Mouse (Mus musculus) MEL (cell line): Measurements from ENCODE around the gene Selenon.

Experiments
- CTCF ChIP-seq, 3 experiments: IDR thresholded peaks in 2 of 3; conservative IDR thresholded peaks in 1 of 3; 2 replicates each; pipeline ENCODE4 v1.5.1; 2011 to 2012; ENCODE audit warnings: low read length in 3 of 3, low read depth in 2 of 3, mild to moderate bottlenecking in 2 of 3, improper control_type of control experiment in 1 of 3, inconsistent platforms in 1 of 3, mixed read lengths in 1 of 3, moderate library complexity in 1 of 3; ENCODE audit not compliant: control insufficient read depth in 1 of 3, insufficient read depth in 1 of 3, poor library complexity in 1 of 3, severe bottlenecking in 1 of 3
- ETS1 ChIP-seq: IDR thresholded peaks from 2 replicates; pipeline ENCODE4 v1.6.1; 2012; ENCODE audit warnings: low read depth, mild to moderate bottlenecking, inconsistent platforms, low read length, improper control_type of control experiment, moderate library complexity
- GABPA ChIP-seq: IDR thresholded peaks from 2 replicates; pipeline ENCODE4 v1.6.1; 2012; ENCODE audit warnings: low read depth, mild to moderate bottlenecking, inconsistent platforms, low read length, improper control_type of control experiment, moderate library complexity
- NELFE ChIP-seq: IDR thresholded peaks from 2 replicates; pipeline ENCODE4 v1.6.1; 2011; ENCODE audit warnings: low read depth, low read length, improper control_type of control experiment
- NRF1 ChIP-seq: IDR thresholded peaks from 2 replicates; pipeline ENCODE4 v1.6.1; 2014; ENCODE audit warnings: low read depth, mild to moderate bottlenecking, inconsistent platforms, low read length, improper control_type of control experiment, moderate library complexity; ENCODE audit not compliant: poor library complexity, insufficient read depth, severe bottlenecking
- POLR2AphosphoS2 ChIP-seq: IDR thresholded peaks from 2 replicates; pipeline ENCODE4 v1.6.1; 2011; ENCODE audit warnings: low read length, improper control_type of control experiment
- TAL1 ChIP-seq: IDR thresholded peaks from 2 replicates; pipeline ENCODE4 v1.6.1; 2012; ENCODE audit warnings: mild to moderate bottlenecking, inconsistent platforms, low read length, moderate library complexity, mixed read lengths

GRCm38 (mm10) chr4:134505966-134506594 lies 45.9 kb downstream of the Selenon start:
- peak in 1 of 3 experiments; percentile 25; a peak in 2 of 6 replicates for TF ChIP-seq CTCF (IDR thresholded peaks at IDR 0.05 in 2 of 3, conservative IDR thresholded peaks at IDR 0.05 in 1 of 3; ENCODE audit: control insufficient read depth in 1 of 3, insufficient read depth in 1 of 3, low read depth in 2 of 3, low read length in 3 of 3, poor library complexity in 1 of 3, severe bottlenecking in 1 of 3)
- TF ChIP-seq GABPA = no peak
- TF ChIP-seq NRF1 = no peak
- TF ChIP-seq POLR2AphosphoS2 = no peak
- no peak for TF ChIP-seq NELFE
- TF ChIP-seq TAL1 = peak; percentile 94
- TF ChIP-seq ETS1 = peak; percentile 81
